Mouse (Mus musculus): Measurements from ENCODE around the gene Fras1. TPM values are rescaled to one million over a fixed set of nuclear protein-coding genes. Genes with fewer than 3 reads are reported as not detected.
A peak's percentile ranks its signal among the peaks of the same experiment; 100 is the strongest.

Gene Fras1
- polyA plus RNA-seq, 1 experiment, result 0.29 TPM

DNA sequence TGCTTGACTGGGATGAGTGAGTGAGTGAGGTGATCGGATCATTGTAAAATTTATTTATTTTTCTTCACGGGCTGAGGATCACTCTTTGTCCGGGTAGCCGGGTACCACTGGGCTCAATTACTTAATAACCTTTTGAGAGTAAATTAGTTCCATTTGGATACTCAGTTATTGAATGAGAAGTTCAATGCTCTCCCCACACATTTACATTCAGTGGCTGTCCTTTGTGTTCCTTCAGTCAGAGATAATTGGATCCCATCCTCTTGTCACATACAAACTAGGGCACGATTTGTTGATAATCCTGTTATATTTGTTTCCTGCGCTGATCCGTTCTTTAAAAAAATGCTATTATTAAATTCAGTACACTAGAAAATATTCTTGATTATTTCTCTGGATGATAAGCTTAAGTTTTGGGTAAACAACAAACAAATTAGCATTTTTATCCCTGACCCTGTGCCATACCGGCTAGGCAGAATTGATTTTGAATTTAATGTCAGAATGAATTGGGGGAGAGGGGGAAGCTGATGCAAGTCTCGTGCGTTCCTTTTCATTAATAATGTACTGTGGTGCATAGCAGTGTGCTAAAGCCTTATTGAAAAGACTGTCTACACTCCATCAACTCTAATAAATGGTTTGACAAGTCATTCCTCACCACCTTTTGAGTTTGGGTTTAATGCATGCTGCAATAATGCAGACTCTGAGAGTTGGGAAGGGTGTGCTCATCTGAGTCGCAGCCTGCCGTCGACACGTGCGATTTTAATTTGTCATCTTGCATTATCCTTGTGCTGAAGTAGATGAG is 12.6 kb downstream of the Fras1 start:
- 94% methylated on average over 15 of the region's 15 CpGs for WGBS
- Histone ChIP-seq H3K4me1 (ENCODE audit: control insufficient read depth, insufficient read depth, insufficient read length, low read length) (no peaks in the 10 kb centered on the region), H3K27me3 (ENCODE audit: control insufficient read depth, insufficient read depth, low read length) (no peaks in the 10 kb centered on the region), H3K36me3 (ENCODE audit: control insufficient read depth, insufficient read depth, low read length) (no peaks in the 10 kb centered on the region), H3K4me3 (ENCODE audit: low read depth, low read length) (no peak overlapping the region), H3K27ac (ENCODE audit: insufficient read depth, low read depth, low read length) (no peak overlapping the region)
- TF ChIP-seq CTCF (IDR thresholded peaks at IDR 0.05; ENCODE audit: extremely low read depth, insufficient read length, insufficient replicate concordance, low read depth, low read length) (no peak), POLR2A (IDR thresholded peaks at IDR 0.05; ENCODE audit: low read depth, low read length) (no peak)

DNA sequence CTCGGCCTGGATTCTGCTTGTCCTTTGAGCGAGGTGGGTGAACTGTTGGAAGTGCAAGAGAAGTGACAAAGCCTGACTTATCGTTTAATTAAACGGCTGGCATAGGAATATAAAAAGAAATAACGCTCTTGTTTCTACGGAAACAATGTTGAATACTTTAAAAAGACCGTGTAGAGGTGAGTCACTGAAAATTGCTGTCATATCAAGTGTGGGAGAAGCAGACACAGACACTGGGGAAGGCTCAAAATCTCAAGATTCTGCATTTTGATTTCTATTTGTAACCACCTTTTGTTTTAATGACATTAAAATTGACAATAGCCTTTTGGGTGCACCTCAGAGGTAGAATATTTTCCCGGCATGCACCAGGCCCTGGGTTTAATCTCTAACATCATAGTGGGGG is 14.6 kb downstream of the Fras1 start:
- no peaks in the 10 kb centered on the region for H3K4me1 ChIP-seq (ENCODE audit: control insufficient read depth, insufficient read depth, insufficient read length, low read length)
- H3K4me3 ChIP-seq (ENCODE audit: low read depth, low read length), result no peak overlapping the region
- no peak overlapping the region for H3K27ac ChIP-seq (ENCODE audit: insufficient read depth, low read depth, low read length)
- no peaks in the 10 kb centered on the region for H3K36me3 ChIP-seq (ENCODE audit: control insufficient read depth, insufficient read depth, low read length)
- TF ChIP-seq POLR2A (IDR thresholded peaks at IDR 0.05; ENCODE audit: low read depth, low read length) (no peak), CTCF (IDR thresholded peaks at IDR 0.05; ENCODE audit: extremely low read depth, insufficient read length, insufficient replicate concordance, low read depth, low read length) (no peak)
- 93% methylated on average over 8 of the region's 8 CpGs for WGBS
- no peaks in the 10 kb centered on the region for H3K27me3 ChIP-seq (ENCODE audit: control insufficient read depth, insufficient read depth, low read length)

DNA sequence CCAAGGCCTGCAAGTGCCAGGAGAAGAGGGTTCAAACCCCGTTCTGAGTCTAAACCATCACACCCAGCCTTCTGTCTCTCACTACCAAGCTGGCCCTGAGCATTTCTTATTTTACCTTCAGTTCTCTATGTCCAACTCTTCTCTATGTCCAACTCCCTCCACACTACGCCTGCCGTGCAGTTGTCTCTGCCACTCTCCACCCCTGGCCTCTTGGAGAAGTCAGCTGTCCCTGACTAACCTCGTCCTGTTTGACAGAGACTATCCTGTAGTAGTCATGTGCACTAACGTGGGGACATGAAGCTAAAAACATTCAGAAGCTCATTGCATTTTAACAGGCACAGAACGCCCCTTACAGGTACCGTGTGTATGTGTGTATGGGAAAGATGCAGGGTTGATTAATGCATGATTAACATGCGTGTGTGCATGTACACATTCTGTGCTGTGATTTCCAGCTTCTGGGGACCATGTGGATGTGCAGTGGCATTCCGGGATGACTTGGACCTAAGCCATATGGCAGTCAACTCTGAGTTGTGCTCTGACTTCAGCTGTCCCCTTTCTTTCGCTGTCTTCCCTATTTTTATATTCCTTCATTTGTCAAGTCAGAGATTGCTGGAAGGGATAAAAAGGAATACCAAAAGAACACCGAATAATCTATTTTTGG is 16.3 kb downstream of the Fras1 start:
- Histone ChIP-seq H3K4me3 (ENCODE audit: low read depth, low read length) (no peak overlapping the region), H3K27ac (ENCODE audit: insufficient read depth, low read depth, low read length) (no peak overlapping the region), H3K4me1 (ENCODE audit: control insufficient read depth, insufficient read depth, insufficient read length, low read length) (no peaks in the 10 kb centered on the region), H3K36me3 (ENCODE audit: control insufficient read depth, insufficient read depth, low read length) (no peaks in the 10 kb centered on the region), H3K27me3 (ENCODE audit: control insufficient read depth, insufficient read depth, low read length) (no peaks in the 10 kb centered on the region)
- WGBS, result 90% methylated on average over 11 of the region's 11 CpGs
- TF ChIP-seq CTCF (IDR thresholded peaks at IDR 0.05; ENCODE audit: extremely low read depth, insufficient read length, insufficient replicate concordance, low read depth, low read length) (no peak), POLR2A (IDR thresholded peaks at IDR 0.05; ENCODE audit: low read depth, low read length) (no peak)

DNA sequence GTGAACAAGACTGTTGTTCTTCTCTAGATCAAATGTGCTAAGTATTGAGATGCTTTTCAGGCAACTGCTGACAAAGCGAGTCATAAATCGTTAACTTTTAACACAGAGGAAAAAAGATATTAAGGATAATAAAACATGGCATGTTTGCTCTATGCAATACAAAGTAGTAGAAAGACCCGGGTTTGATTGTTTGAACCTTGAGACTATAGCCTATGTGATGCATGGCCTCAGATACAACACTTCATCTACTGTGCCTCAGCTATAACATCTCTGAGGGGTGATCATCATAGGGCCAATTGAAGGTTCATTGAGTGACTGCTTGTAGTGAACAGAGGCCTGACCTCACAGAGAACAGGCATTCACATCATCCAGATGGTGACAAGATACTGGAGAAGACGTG is 17.3 kb downstream of the Fras1 start:
- Histone ChIP-seq H3K36me3 (ENCODE audit: control insufficient read depth, insufficient read depth, low read length) (no peaks in the 10 kb centered on the region), H3K4me3 (ENCODE audit: low read depth, low read length) (no peak overlapping the region), H3K4me1 (ENCODE audit: control insufficient read depth, insufficient read depth, insufficient read length, low read length) (no peaks in the 10 kb centered on the region; the same call in 1 of the 2 replicates), H3K27me3 (ENCODE audit: control insufficient read depth, insufficient read depth, low read length) (no peaks in the 10 kb centered on the region), H3K27ac (ENCODE audit: insufficient read depth, low read depth, low read length) (no peak overlapping the region)
- 47% methylated on average over 4 of the region's 4 CpGs for WGBS
- TF ChIP-seq CTCF (IDR thresholded peaks at IDR 0.05; ENCODE audit: extremely low read depth, insufficient read length, insufficient replicate concordance, low read depth, low read length), result no peak
- TF ChIP-seq POLR2A (IDR thresholded peaks at IDR 0.05; ENCODE audit: low read depth, low read length), result no peak

DNA sequence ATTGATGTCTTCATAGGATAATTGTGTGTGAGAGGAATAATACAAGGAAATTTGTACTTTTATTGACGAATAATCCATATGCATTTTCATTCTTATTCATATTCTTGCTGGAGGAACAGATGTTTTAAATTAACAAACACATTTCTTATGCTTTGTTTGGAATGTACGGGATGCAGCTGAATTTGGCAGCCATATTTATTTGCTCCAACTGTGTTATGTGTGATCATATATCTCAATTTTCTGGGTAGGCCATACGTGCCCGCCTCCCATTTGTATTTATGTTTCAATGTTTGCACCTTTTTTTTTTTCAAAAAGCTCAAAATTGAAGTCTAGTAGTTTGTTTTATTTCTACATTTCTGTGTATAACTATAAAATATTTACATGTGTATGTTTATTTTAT is 21.2 kb downstream of the Fras1 start:
- WGBS, result 92% methylated on average over 4 of the region's 4 CpGs
- no peak overlapping the region for H3K4me3 ChIP-seq (ENCODE audit: low read depth, low read length)

DNA sequence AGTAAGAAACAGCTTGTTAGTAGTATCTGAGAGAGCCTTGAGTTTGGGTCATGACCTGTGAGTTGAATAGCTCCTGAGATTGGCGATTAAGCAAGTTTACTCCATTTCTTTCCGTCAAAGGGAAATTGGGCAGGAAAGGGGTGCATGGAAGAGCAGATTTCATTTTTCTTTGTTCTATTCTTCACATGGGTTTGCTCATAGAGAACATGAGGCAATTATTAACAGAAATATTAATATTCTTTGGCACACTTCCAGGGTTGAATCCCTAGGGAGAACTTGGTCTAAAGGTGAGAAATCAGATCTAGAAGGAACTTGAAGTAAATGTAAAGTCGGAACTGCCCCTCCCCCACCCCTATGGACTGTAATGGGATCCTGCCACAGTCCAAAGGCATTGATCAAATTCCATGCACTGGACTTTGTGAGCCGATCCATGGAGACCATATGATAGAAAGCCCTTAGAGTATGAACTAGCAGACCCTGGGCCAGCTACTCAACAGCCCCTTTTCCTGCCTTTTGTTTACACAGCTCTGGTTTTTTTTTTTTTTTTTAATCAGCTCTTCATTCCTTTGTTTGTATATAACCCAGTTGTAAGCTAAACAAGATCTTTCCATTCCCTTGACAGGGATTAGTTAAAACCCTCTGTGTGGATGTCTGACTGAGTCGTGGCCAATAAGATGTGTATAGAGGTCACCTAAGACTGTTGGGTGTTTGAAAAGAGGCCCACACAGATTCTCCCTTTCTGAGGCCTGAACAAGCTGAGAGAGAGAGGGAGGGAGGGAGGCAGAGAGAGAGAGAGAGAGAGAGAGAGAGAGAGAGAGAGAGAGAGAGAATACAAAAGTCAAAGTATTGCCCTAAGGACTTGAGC is 22.3 kb downstream of the Fras1 start:
- peak overlapping the region; percentile 70 for H3K27ac ChIP-seq (ENCODE audit: insufficient read depth, low read depth, low read length)
- H3K4me1 ChIP-seq (ENCODE audit: control insufficient read depth, insufficient read depth, insufficient read length, low read length), result no peaks in the 10 kb centered on the region; the same call in 1 of the 2 replicates
- 18% methylated on average over 5 of the region's 5 CpGs for WGBS
- H3K36me3 ChIP-seq (ENCODE audit: control insufficient read depth, insufficient read depth, low read length), result no peaks in the 10 kb centered on the region
- TF ChIP-seq POLR2A (IDR thresholded peaks at IDR 0.05; ENCODE audit: low read depth, low read length), result no peak
- no peak for TF ChIP-seq CTCF (IDR thresholded peaks at IDR 0.05; ENCODE audit: extremely low read depth, insufficient read length, insufficient replicate concordance, low read depth, low read length)
- no peaks in the 10 kb centered on the region for H3K27me3 ChIP-seq (ENCODE audit: control insufficient read depth, insufficient read depth, low read length)
- H3K4me3 ChIP-seq (ENCODE audit: low read depth, low read length), result no peak overlapping the region

More for the DNA sequence above, 21.2 kb downstream of the Fras1 start:
- Histone ChIP-seq H3K4me1 (ENCODE audit: control insufficient read depth, insufficient read depth, insufficient read length, low read length) (no peaks in the 10 kb centered on the region; the same call in 1 of the 2 replicates), H3K27me3 (ENCODE audit: control insufficient read depth, insufficient read depth, low read length) (no peaks in the 10 kb centered on the region), H3K36me3 (ENCODE audit: control insufficient read depth, insufficient read depth, low read length) (no peaks in the 10 kb centered on the region), H3K27ac (ENCODE audit: insufficient read depth, low read depth, low read length) (no peak overlapping the region)
- TF ChIP-seq POLR2A (IDR thresholded peaks at IDR 0.05; ENCODE audit: low read depth, low read length) (no peak), CTCF (IDR thresholded peaks at IDR 0.05; ENCODE audit: extremely low read depth, insufficient read length, insufficient replicate concordance, low read depth, low read length) (no peak)
